Mouse (Mus musculus) CH12.LX (cell line): ENCODE results near the gene Gm5089. TPM values are rescaled to one million over a fixed set of nuclear protein-coding genes. Genes with fewer than 3 reads are reported as not detected.

Experiments used
- DNase-seq: peaks from one replicate; pipeline ENCODE4 v3.0.0-alpha.2; 2013; ENCODE audit errors: extremely low read depth
- H3K27ac ChIP-seq: 2 replicates; pipeline ENCODE4 v1.5.1; 2012; ENCODE audit warnings: low read depth, mild to moderate bottlenecking, control low read depth, moderate library complexity; ENCODE audit not compliant: insufficient read depth
- H3K27me3 ChIP-seq: replicated peaks from 2 replicates; pipeline ENCODE3; 2012; ENCODE audit warnings: inconsistent platforms
- H3K36me3 ChIP-seq, 2 experiments: replicated peaks in 1 of 2; 2 replicates each; pipeline versions ENCODE3 to v1.6.1; 2012; ENCODE audit warnings: inconsistent platforms in 1 of 2, low read length in 1 of 2, mild to moderate bottlenecking in 1 of 2, mixed read lengths in 1 of 2, moderate library complexity in 1 of 2; ENCODE audit not compliant: control insufficient read depth in 1 of 2, insufficient read depth in 1 of 2
- H3K4me1 ChIP-seq, 2 experiments: 2 replicates each; pipeline ENCODE4 v1.6.1; 2012; ENCODE audit warnings: inconsistent platforms in 1 of 2, moderate library complexity in 1 of 2; ENCODE audit not compliant: insufficient read depth in 2 of 2, control insufficient read depth in 1 of 2
- H3K4me2 ChIP-seq: 2 replicates; pipeline ENCODE4 v1.6.1; 2012; ENCODE audit warnings: low read depth, mild to moderate bottlenecking, control low read depth; ENCODE audit not compliant: poor library complexity, insufficient read depth, severe bottlenecking
- H3K4me3 ChIP-seq, 3 experiments: fragments of 150-350 bp in 1 of 3; sonication (generic) in 1 of 3; replicated peaks in 1 of 3; 2 replicates each; pipeline versions ENCODE3 to v1.5.1; 2011 to 2012; ENCODE audit warnings: low read depth in 2 of 3, low read length in 2 of 3, mild to moderate bottlenecking in 2 of 3, moderate library complexity in 2 of 3, control low read depth in 1 of 3, improper control_type of control experiment in 1 of 3, inconsistent platforms in 1 of 3, mixed read lengths in 1 of 3; ENCODE audit not compliant: poor library complexity in 1 of 3
- H3K79me2 ChIP-seq: replicated peaks from 2 replicates; pipeline ENCODE4 v1.6.1; 2012; ENCODE audit warnings: mild to moderate bottlenecking, moderate library complexity; ENCODE audit not compliant: control insufficient read depth, poor library complexity, insufficient read depth, severe bottlenecking; ENCODE audit errors: extremely low read depth
- H3K9ac ChIP-seq: 2 replicates; pipeline ENCODE4 v1.6.1; 2012; ENCODE audit warnings: low read depth, mild to moderate bottlenecking, control low read depth, moderate library complexity; ENCODE audit not compliant: insufficient read depth
- H3K9me3 ChIP-seq: replicated peaks from 2 replicates; pipeline ENCODE3; 2012; ENCODE audit warnings: low read length, inconsistent platforms, mixed read lengths
- IRF4 ChIP-seq: IDR thresholded peaks from 2 replicates; pipeline ENCODE4 v1.6.1; 2014; ENCODE audit warnings: low read depth, mild to moderate bottlenecking, inconsistent platforms, low read length, improper control_type of control experiment
- KAT2A ChIP-seq: IDR thresholded peaks from 2 replicates; pipeline ENCODE4 v1.6.1; 2012; ENCODE audit warnings: low read length, improper control_type of control experiment, inconsistent platforms; ENCODE audit not compliant: insufficient replicate concordance
- MAX ChIP-seq: IDR thresholded peaks from 2 replicates; pipeline ENCODE4 v1.6.1; 2011; ENCODE audit warnings: low read length, improper control_type of control experiment
- MEF2A ChIP-seq: IDR thresholded peaks from 2 replicates; pipeline ENCODE4 v1.6.1; 2014; ENCODE audit warnings: low read depth, mild to moderate bottlenecking, inconsistent platforms, low read length, improper control_type of control experiment, borderline replicate concordance
- MYC ChIP-seq: IDR thresholded peaks from 2 replicates; pipeline ENCODE4 v1.6.1; 2011; ENCODE audit warnings: low read depth, mild to moderate bottlenecking, improper control_type of control experiment, low read length
- POLR2A ChIP-seq: IDR thresholded peaks from 2 replicates; pipeline ENCODE4 v1.6.1; 2011; ENCODE audit warnings: low read depth, mild to moderate bottlenecking, improper control_type of control experiment, low read length
- ZC3H11A ChIP-seq: IDR thresholded peaks from 2 replicates; pipeline ENCODE4 v1.6.1; 2012; ENCODE audit warnings: low read depth, mild to moderate bottlenecking, inconsistent platforms, low read length, improper control_type of control experiment
- ZMIZ1 ChIP-seq: IDR thresholded peaks from 2 replicates; pipeline ENCODE4 v1.6.1; 2012; ENCODE audit warnings: low read depth, mild to moderate bottlenecking, inconsistent platforms, low read length, improper control_type of control experiment
- dilution Hi-C: fragments of 300-500 bp; cut with MboI; formaldehyde crosslinking; loops from 2 replicates; pipeline ENCODE4 v1.14.3; 2020; ENCODE audit warnings: low sequenced_read_pairs; ENCODE audit not compliant: extremely low pct_unique_long_range_greater_than_20kb, extremely low pct_ligation_motif_present
- in situ Hi-C: fragments of 300-500 bp; cut with MboI; formaldehyde crosslinking; loops from 3 replicates; pipeline ENCODE4 v1.14.3; 2019; ENCODE audit warnings: low sequenced_read_pairs, low pct_ligation_motif_present, low pct_unique_long_range_greater_than_20kb, mixed read lengths
- polyA plus RNA-seq: library from polyadenylated mRNA; unstranded; fragments of >175 nt; gene quantifications from 2 replicates; pipeline ENCODE4 v1.2.1, GENCODE M21; 2012; ENCODE audit warnings: low read depth; ENCODE audit not compliant: insufficient read length
- total RNA-seq, 2 experiments: library from RNA; depleted of rRNA; stranded (reverse); fragments of 300-350 nt in 1 of 2; fragments of >200 nt in 1 of 2; gene quantifications; 2 replicates each; pipeline ENCODE4 v1.2.3; 2012 to 2014

Gm5089 gene
- total and polyA plus RNA-seq, 3 experiments: not detected

DNA sequence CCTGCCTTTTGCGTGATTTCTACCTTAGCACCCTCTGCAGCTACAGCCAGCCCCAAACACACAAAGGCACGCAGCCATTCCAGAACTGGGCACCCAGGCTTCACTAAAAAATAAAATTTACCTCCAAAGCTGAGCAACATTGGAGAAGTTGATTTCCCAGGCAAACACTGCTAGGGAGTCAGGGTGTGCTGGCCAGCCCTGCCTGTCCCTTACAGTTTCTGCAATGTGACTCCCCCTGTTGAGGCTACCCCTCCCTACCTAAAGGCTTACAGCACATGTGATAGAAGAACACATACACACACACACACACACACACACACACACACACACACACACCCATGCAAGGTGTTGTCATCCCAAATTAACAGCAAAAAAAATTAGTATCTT lies 37.4 kb downstream of the Gm5089 start:
- Histone ChIP-seq H3K27ac (no peak overlapping the region), H3K4me2 (no peak overlapping the region), H3K9me3 (no peaks in the 10 kb centered on the region), H3K36me3 (no peaks in the 10 kb centered on the region), H3K27me3 (no peaks in the 10 kb centered on the region), H3K4me1 (peaks cover 0 to 19% of the 10 kb centered on the region in 2 experiments; a peak in 2 of 4 replicates), H3K9ac (no peak overlapping the region), H3K79me2 (no peaks in the 10 kb centered on the region), H3K4me3 (no peak overlapping the region)
- TF ChIP-seq MYC: no peak
- no peak for TF ChIP-seq POLR2A
- no peak for TF ChIP-seq KAT2A
- TF ChIP-seq ZC3H11A: no peak
- TF ChIP-seq MAX: no peak
- no peak for TF ChIP-seq IRF4
- DNase-seq: no peak
- in situ Hi-C loops (no loop called here), dilution Hi-C loops (no loop called here)

- dilution Hi-C loops: no loop called here
- Histone ChIP-seq H3K36me3 (no peaks in the 10 kb centered on the region), H3K4me3 (no peak overlapping the region), H3K4me2 (no peak overlapping the region), H3K9ac (no peak overlapping the region), H3K9me3 (no peaks in the 10 kb centered on the region), H3K79me2 (no peaks in the 10 kb centered on the region), H3K27me3 (no peaks in the 10 kb centered on the region)
- in situ Hi-C loops: no loop called here
- TF ChIP-seq IRF4: no peak
- TF ChIP-seq, all 38 proteins: peak for 0
- no peak for DNase-seq
- Histone ChIP-seq H3K27ac (no peak overlapping the region), H3K4me1 (peaks cover 0 to 19% of the 10 kb centered on the region in 2 experiments; a peak in 2 of 4 replicates)
Observed at GRCm38 (mm10) chr14:122412841-122413541, 37.9 kb downstream of the Gm5089 start.

DNA sequence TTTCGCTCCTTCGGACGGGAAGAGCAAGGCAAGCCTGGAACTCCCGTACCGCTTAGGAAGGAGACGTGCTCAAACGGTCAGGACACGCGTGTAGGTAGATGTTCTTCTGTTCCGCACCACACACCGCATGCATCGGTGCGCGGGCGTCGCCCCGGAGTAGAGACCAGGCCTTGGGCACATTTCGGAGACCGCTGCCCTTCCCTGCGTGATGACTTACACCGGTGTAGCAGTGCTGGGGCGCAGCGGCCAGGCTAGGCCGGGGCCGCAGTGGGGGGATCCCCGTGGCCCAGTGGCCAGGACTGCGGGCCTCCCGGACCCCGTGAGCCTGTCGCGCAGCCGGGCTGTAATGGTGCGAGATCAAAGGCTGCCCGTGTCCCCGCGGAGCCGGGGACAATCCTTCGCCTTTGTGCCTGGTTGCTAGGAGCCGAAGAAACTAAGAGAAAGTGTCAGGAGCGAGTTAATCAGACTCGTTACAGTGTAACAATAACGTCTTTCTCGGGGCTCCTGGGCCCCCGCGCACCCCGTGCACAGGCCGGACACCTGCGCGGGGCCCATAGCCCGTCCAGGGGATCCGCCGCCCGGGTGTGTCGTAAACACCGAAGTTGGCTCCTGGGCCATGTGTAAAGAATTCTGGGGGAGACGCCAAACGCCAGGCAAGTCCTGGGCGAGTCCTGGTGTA lies 44.2 kb downstream of the Gm5089 start:
- Histone ChIP-seq H3K36me3 (no peaks in the 10 kb centered on the region), H3K4me3 (no peak overlapping the region), H3K9ac (no peak overlapping the region), H3K79me2 (no peaks in the 10 kb centered on the region), H3K4me2 (no peak overlapping the region), H3K9me3 (peaks cover 3% of the 10 kb centered on the region), H3K27ac (no peak overlapping the region), H3K27me3 (no peaks in the 10 kb centered on the region), H3K4me1 (peaks cover 0 to 10% of the 10 kb centered on the region in 2 experiments; a peak in 2 of 4 replicates)
- DNase-seq: no peak
- TF ChIP-seq ZMIZ1 (no peak), ZC3H11A (no peak), MEF2A (no peak)
- in situ Hi-C loops: no loop called here
- dilution Hi-C loops: no loop called here
